Mouse (Mus musculus): ENCODE measurements at regions not wholly inside any gene's neighbourhood (a gene's known extent, or its start where the extent isn't known, plus 50 kb on each side); places are given as distances from the start of the nearest gene placed in this dataset.
A peak's percentile ranks its signal among the peaks of the same experiment; 100 is the strongest.

DNA sequence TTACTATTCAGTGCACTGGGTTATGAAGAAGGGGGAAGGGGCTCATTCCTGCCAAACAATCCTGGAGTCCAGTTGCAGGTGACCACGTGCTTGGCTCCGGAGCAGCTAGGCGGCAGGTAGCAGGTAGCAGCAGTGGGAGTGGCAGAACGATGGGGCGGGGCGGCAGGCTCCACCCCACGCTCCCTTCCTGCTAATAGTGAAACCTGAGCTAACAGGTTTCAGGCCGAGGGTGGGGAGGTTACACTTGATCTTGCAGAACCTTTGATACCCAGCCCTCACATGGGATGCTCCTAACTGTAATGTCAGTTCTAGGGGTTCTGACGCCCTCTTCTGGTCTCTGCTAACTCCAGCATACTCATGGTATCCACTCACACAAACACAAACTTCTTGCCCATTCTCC is 253.5 kb upstream of the Daam1 start:
- H3K27me3 ChIP-seq (replicated peaks) = peaks cover 11% of the 10 kb centered on the region
- H3K36me3 ChIP-seq (replicated peaks; ENCODE audit: low read length) = no peaks in the 10 kb centered on the region
- no peak for TF ChIP-seq GATA1 (IDR thresholded peaks at IDR 0.05; ENCODE audit: borderline replicate concordance, low read length)
- TF ChIP-seq FLI1 (IDR thresholded peaks at IDR 0.05; ENCODE audit: low read length) = no peak
- peak overlapping the region; percentile 88 for H3K4me3 ChIP-seq (replicated peaks)
- H3K9me3 ChIP-seq = no peaks in the 10 kb centered on the region
- peaks cover 5% of the 10 kb centered on the region for H3K4me1 ChIP-seq

DNA sequence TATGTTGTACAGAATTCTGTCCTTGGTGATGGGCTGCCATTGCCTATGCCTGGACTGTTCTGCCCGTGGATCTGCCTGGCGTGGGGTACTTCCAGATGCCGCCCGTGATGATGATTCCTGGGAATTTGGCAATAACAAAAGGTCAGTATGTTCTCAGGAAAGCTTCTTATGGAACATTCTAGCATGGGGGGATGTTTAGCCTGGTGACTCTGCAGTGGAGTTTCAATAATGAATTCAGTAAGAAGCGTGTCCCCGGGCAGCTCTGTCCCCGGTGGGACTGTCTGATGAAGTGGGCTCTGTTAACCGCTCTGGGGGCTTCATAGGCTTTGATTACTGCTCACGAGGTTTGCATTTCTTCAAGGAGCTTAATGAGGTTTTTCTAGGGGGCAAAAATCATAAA is 252.9 kb upstream of the Daam1 start:
- H3K36me3 ChIP-seq (replicated peaks; ENCODE audit: low read length) = no peaks in the 10 kb centered on the region
- H3K4me1 ChIP-seq = peaks cover 5% of the 10 kb centered on the region
- H3K9me3 ChIP-seq = no peaks in the 10 kb centered on the region
- H3K27me3 ChIP-seq (replicated peaks) = peaks cover 11% of the 10 kb centered on the region
- H3K4me3 ChIP-seq (replicated peaks) = no peak overlapping the region
- TF ChIP-seq GATA1 (IDR thresholded peaks at IDR 0.05; ENCODE audit: borderline replicate concordance, low read length) (no peak), FLI1 (IDR thresholded peaks at IDR 0.05; ENCODE audit: low read length) (no peak)

DNA sequence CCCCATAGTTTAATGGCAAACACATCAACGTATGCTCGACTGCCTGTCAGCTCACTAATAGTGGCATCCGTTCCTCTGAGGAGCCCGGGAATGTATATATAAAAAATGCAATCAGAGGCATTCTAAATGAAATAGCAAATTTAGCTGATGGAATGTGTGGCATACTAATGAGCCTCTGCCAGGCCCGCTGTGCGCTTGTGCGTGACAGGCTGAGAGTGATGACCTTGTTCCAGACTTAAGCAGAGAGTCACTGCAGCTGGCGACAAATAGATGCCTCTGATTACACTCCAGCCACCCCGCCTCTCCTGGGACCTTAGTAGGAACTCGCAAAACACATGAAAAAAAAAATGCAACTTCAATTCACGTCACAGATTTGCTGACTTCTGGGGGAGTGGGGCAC is 252.0 kb upstream of the Daam1 start:
- peaks cover 11% of the 10 kb centered on the region for H3K27me3 ChIP-seq (replicated peaks)
- TF ChIP-seq GATA1 (IDR thresholded peaks at IDR 0.05; ENCODE audit: borderline replicate concordance, low read length) (no peak), FLI1 (IDR thresholded peaks at IDR 0.05; ENCODE audit: low read length) (no peak)
- no peaks in the 10 kb centered on the region for H3K36me3 ChIP-seq (replicated peaks; ENCODE audit: low read length)
- peaks cover 5% of the 10 kb centered on the region for H3K4me1 ChIP-seq
- H3K9me3 ChIP-seq = no peaks in the 10 kb centered on the region
- H3K4me3 ChIP-seq (replicated peaks) = no peak overlapping the region

DNA sequence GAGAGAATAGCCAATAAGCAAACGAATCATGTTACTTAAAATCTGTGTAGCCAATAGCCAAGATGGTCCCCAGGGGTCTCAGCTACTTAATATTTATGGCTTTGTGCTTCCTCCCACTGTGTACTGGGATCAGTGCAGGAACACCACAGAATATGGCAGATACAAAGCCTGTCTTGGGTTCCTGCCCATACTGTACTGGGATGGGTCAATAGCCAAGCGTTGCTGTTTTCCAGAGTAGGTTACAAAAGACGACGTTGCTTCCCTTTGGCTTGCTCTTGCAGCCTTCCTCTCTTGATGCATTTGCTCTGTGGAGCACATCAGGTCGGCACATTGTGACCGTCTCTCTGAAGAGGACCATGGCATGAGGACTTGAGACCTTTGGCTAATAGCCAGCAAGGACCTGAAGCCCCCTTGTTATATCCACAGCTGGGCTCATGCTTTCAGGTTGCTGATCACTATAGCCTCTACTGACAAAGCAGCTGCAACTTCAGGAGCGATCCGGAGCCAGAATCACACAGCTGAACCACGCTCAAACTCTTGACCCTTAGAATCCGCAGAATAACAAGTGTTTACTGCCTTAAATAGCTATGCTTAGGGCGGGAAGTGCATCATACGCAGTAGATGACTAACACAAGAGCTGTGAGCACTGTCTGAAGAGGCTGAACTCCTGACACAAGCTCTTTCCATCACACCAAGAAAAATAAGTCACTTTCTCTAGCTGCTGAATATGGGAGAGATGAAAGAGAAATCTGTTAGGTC is 250.2 kb upstream of the Daam1 start:
- no peaks in the 10 kb centered on the region for H3K36me3 ChIP-seq (replicated peaks; ENCODE audit: low read length)
- H3K27me3 ChIP-seq (replicated peaks) = peaks cover 11% of the 10 kb centered on the region
- no peak overlapping the region for H3K4me3 ChIP-seq (replicated peaks)
- no peaks in the 10 kb centered on the region for H3K9me3 ChIP-seq
- TF ChIP-seq FLI1 (IDR thresholded peaks at IDR 0.05; ENCODE audit: low read length) (no peak), GATA1 (IDR thresholded peaks at IDR 0.05; ENCODE audit: borderline replicate concordance, low read length) (no peak)
- H3K4me1 ChIP-seq = peaks cover 5% of the 10 kb centered on the region

DNA sequence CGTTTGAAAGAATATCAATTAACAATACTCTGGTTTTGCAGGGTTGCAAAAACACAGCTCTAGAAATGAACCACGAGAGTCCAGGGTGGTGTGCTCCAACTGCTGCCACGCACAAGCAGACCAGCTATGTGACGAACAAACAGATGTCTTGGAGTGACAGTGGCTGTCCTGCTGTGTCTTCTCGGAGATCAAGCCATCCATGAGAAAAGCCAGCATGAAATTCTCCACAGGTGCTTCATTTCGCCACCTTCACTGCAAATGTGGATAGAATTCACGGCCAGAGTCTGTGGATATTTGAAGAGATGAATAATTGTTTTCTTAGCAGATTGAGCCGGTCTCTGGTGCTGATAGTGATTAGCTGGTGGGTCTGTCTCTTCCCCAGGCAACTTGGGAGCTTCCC is 246.3 kb upstream of the Daam1 start:
- no peaks in the 10 kb centered on the region for H3K9me3 ChIP-seq
- TF ChIP-seq GATA1 (IDR thresholded peaks at IDR 0.05; ENCODE audit: borderline replicate concordance, low read length) (no peak), FLI1 (IDR thresholded peaks at IDR 0.05; ENCODE audit: low read length) (no peak)
- no peaks in the 10 kb centered on the region for H3K27me3 ChIP-seq (replicated peaks)

DNA sequence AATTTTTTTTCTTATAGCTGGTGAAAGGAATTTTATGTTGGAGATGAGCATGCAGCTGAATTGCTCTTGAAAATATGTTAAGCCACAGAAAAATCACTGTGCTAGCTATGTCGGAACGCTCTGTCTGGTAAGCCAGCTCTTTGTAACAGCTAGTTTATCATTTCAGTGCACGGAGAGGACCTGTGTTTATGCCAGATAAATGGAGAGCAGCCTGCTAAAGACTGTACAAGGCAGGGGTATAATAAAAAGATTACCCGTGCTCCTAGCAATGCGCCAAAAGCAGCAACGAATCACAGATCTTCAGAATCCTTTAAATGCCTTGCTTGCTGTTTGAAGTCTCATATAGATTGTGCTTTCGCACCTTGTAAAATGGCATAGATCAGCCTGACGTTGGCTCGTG is 232.2 kb upstream of the Daam1 start:
- H3K9me3 ChIP-seq = peaks cover 17% of the 10 kb centered on the region
- TF ChIP-seq GATA1 (IDR thresholded peaks at IDR 0.05; ENCODE audit: borderline replicate concordance, low read length) (no peak), FLI1 (IDR thresholded peaks at IDR 0.05; ENCODE audit: low read length) (no peak)

More for the DNA sequence above, 246.3 kb upstream of the Daam1 start:
- no peaks in the 10 kb centered on the region for H3K4me1 ChIP-seq
- no peaks in the 10 kb centered on the region for H3K36me3 ChIP-seq (replicated peaks; ENCODE audit: low read length)
- no peak overlapping the region for H3K4me3 ChIP-seq (replicated peaks)

DNA sequence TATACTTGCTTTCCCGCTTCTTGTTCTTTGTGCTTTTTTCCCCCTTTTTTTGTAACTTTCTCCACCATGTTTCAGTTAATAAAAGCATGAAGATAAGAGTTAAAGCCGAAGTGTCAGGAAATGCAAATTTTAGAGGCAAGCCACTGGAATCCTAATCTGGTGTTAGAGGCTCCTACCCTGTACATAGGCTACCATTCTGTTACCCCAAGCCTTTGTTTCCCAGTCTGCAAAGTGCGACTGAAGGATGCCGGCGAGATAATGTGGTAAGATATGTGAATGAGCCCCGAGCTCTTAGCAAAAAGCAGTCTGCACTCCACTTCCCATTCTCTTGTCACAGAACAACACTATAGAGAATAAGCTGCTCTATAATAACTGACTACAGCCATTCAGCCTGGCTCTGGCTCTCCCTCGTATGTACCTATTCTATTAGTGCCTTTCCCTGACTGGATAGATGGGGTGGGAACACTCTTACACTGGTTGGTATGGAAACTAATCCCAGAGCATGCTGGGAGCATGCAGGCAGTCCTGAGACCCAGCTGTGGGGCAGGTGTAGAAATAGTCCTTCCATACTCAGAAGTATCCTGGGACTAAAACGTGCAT is 229.7 kb upstream of the Daam1 start:
- H3K4me1 ChIP-seq = no peaks in the 10 kb centered on the region
- no peaks in the 10 kb centered on the region for H3K27me3 ChIP-seq (replicated peaks)
- peaks cover 17% of the 10 kb centered on the region for H3K9me3 ChIP-seq
- no peaks in the 10 kb centered on the region for H3K36me3 ChIP-seq (replicated peaks; ENCODE audit: low read length)
- no peak for TF ChIP-seq GATA1 (IDR thresholded peaks at IDR 0.05; ENCODE audit: borderline replicate concordance, low read length)
- TF ChIP-seq FLI1 (IDR thresholded peaks at IDR 0.05; ENCODE audit: low read length) = no peak
- no peak overlapping the region for H3K4me3 ChIP-seq (replicated peaks)

More for the DNA sequence above, 232.2 kb upstream of the Daam1 start:
- no peaks in the 10 kb centered on the region for H3K36me3 ChIP-seq (replicated peaks; ENCODE audit: low read length)
- no peak overlapping the region for H3K4me3 ChIP-seq (replicated peaks)
- no peaks in the 10 kb centered on the region for H3K27me3 ChIP-seq (replicated peaks)
- no peaks in the 10 kb centered on the region for H3K4me1 ChIP-seq

DNA sequence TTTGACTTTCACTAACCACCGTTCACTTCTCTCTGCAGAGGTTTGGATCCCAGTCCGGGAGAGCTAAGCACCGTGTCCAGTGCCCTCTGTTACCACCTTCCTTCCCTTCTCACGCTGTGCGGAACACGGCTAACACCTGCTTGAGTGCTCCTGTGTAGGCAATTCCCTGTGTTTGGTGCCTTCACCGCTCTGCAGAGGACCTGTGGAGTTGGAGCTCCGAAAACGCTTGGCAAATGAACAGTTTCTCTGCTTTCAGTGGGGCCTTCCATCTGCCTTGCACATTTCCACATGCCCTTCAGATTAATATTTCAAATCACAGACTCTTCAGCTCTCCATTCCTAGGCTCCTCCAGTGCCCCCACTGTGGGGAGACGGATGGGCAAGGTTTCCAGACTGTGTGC is 227.7 kb upstream of the Daam1 start:
- Histone ChIP-seq H3K4me3 (replicated peaks) (no peak overlapping the region), H3K9me3 (peaks cover 20% of the 10 kb centered on the region), H3K4me1 (no peaks in the 10 kb centered on the region), H3K27me3 (replicated peaks) (no peaks in the 10 kb centered on the region), H3K36me3 (replicated peaks; ENCODE audit: low read length) (no peaks in the 10 kb centered on the region)
- TF ChIP-seq FLI1 (IDR thresholded peaks at IDR 0.05; ENCODE audit: low read length) = no peak
- TF ChIP-seq GATA1 (IDR thresholded peaks at IDR 0.05; ENCODE audit: borderline replicate concordance, low read length) = no peak

DNA sequence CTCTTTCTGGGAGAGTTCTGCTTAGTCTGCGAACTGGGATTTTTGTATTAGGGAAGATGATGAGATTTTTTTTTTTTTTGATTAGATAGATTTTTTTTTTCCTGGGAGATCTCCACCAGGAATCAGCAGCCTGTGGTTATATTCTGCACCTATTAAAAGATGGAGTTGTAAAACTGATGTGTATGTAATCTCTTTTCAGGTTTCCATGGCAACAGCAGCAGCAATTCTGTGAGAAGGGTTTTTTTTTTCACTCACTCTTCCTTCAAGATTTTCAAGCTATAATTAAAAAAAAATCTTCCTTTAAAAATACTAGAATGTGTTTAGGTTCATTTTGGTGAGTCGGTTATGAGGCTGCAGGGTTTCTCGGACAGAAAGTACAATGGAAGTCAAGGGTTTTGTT is 224.5 kb upstream of the Daam1 start:
- H3K36me3 ChIP-seq (replicated peaks; ENCODE audit: low read length) = no peaks in the 10 kb centered on the region
- peaks cover 17% of the 10 kb centered on the region for H3K9me3 ChIP-seq
- no peaks in the 10 kb centered on the region for H3K4me1 ChIP-seq
- H3K4me3 ChIP-seq (replicated peaks) = no peak overlapping the region
- H3K27me3 ChIP-seq (replicated peaks) = no peaks in the 10 kb centered on the region
- TF ChIP-seq GATA1 (IDR thresholded peaks at IDR 0.05; ENCODE audit: borderline replicate concordance, low read length) = no peak
- no peak for TF ChIP-seq FLI1 (IDR thresholded peaks at IDR 0.05; ENCODE audit: low read length)

DNA sequence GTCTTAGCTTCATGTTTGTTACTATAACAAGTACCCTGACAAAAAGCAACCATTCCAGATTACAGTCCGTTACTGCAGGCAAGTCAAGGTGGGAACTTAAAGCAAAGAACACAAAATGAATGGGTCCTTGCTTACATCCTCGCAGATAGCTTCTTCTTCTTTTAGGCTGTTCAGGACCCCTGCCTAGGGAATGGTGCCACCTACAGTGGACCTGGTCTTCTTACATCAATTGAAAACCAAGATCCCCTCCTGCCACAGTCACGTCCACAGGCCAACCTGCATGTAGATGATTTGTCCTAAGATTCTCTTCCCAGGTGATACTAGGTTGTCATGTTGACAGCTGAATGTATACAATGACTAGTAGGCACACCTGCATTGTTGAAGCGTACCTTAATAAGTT is 222.9 kb upstream of the Daam1 start:
- TF ChIP-seq FLI1 (IDR thresholded peaks at IDR 0.05; ENCODE audit: low read length) = no peak
- no peak for TF ChIP-seq GATA1 (IDR thresholded peaks at IDR 0.05; ENCODE audit: borderline replicate concordance, low read length)
- Histone ChIP-seq H3K4me1 (no peaks in the 10 kb centered on the region), H3K27me3 (replicated peaks) (no peaks in the 10 kb centered on the region), H3K9me3 (peaks cover 10% of the 10 kb centered on the region; the same call in 1 of the 2 replicates), H3K36me3 (replicated peaks; ENCODE audit: low read length) (no peaks in the 10 kb centered on the region), H3K4me3 (replicated peaks) (no peak overlapping the region)
